Mouse (Mus musculus): ENCODE results near the gene Tsr3. TPM values are rescaled to one million over a fixed set of nuclear protein-coding genes. Genes with fewer than 3 reads are reported as not detected.

Gene Tsr3
- polyA plus RNA-seq, 1 experiment: 25.1 TPM

- TF ChIP-seq GATA1 (IDR thresholded peaks at IDR 0.05; ENCODE audit: low read length): no peak
Observed at GRCm38 (mm10) chr17:25273706-25274501, 33.9 kb downstream of the Tsr3 start.

- TF ChIP-seq GATA1 (IDR thresholded peaks at IDR 0.05; ENCODE audit: low read length): no peak
Observed at GRCm38 (mm10) chr17:25274571-25275346, 34.8 kb downstream of the Tsr3 start, which contains the start of gene Ube2i. Ube2i (minus strand) TSS chr17:25274622.

- no peak for TF ChIP-seq GATA1 (IDR thresholded peaks at IDR 0.05; ENCODE audit: low read length)
Observed at GRCm38 (mm10) chr17:25275833-25276232, 35.9 kb downstream of the Tsr3 start.

- peak; percentile 20 for TF ChIP-seq GATA1 (IDR thresholded peaks at IDR 0.05; ENCODE audit: low read length)
Observed at GRCm38 (mm10) chr17:25282133-25282532, 42.2 kb downstream of the Tsr3 start.

- TF ChIP-seq GATA1 (IDR thresholded peaks at IDR 0.05; ENCODE audit: low read length): no peak
Observed at GRCm38 (mm10) chr17:25285033-25285432, 45.1 kb downstream of the Tsr3 start.

GRCm38 (mm10) chr17:25288842-25289241 is 48.9 kb downstream of the Tsr3 start:
- TF ChIP-seq GATA1 (IDR thresholded peaks at IDR 0.05; ENCODE audit: low read length): no peak

GRCm38 (mm10) chr17:25290411-25290810 is 50.4 kb downstream of the Tsr3 start:
- no peak for TF ChIP-seq GATA1 (IDR thresholded peaks at IDR 0.05; ENCODE audit: low read length)

Other genes with a start within 250 kb of the Tsr3 start
- 14.0 and 14.3 TPM in 2 replicates for gene Cramp1l, start 224.4 kb upstream of the Tsr3 start, polyA plus RNA-seq (2012)
- 10.6 and 15.1 TPM in 2 replicates for gene Ift140, start 224.1 kb upstream of the Tsr3 start, polyA plus RNA-seq (2012)
- gene Tmem204, start 156.6 kb upstream of the Tsr3 start, polyA plus RNA-seq (2012): not detected in 2 replicates
- 37.9 and 40.8 TPM in 2 replicates for gene Telo2, start 124.2 kb upstream of the Tsr3 start, polyA plus RNA-seq (2012)
- gene Ptx4, start 119.4 kb upstream of the Tsr3 start, polyA plus RNA-seq (2012): not detected in 2 replicates
- 15.9 and 18.5 TPM in 2 replicates for gene Clcn7, start 106.8 kb upstream of the Tsr3 start, polyA plus RNA-seq (2012)
- gene Ccdc154, start 77.7 kb upstream of the Tsr3 start, polyA plus RNA-seq (2012): not detected in 2 replicates
- 0.06 TPM in 1 of 2 replicates, not detected in the other for gene Gm38655, start 64.7 kb upstream of the Tsr3 start, polyA plus RNA-seq (2012)
- 39.1 and 54.8 TPM in 2 replicates for gene BC003965, start 55.6 kb upstream of the Tsr3 start, polyA plus RNA-seq (2012)
- gene Unkl, start 51.8 kb upstream of the Tsr3 start, polyA plus RNA-seq (2012): 60.5 and 67.9 TPM in 2 replicates
- gene Gnptg, start within 50 bp of the Tsr3 start, polyA plus RNA-seq (2012): 6.4 and 14.9 TPM in 2 replicates
- gene Baiap3, start 16.2 kb downstream of the Tsr3 start, polyA plus RNA-seq (2012): 0.09 TPM in 1 of 2 replicates, not detected in the other
- gene Ube2i, start 34.5 kb downstream of the Tsr3 start, polyA plus RNA-seq (2012): 421 and 607 TPM in 2 replicates
- not detected in 2 replicates for gene Prss34, start 58.2 kb downstream of the Tsr3 start, polyA plus RNA-seq (2012)
- not detected in 2 replicates for gene Prss28, start 68.5 kb downstream of the Tsr3 start, polyA plus RNA-seq (2012)
- gene Prss29, start 78.5 kb downstream of the Tsr3 start, polyA plus RNA-seq (2012): not detected in 2 replicates
- gene Tpsab1, start 105.4 kb downstream of the Tsr3 start, polyA plus RNA-seq (2012): not detected in 2 replicates
- gene Tpsb2, start 126.1 kb downstream of the Tsr3 start, polyA plus RNA-seq (2012): not detected in 2 replicates
- gene Tpsg1, start 129.1 kb downstream of the Tsr3 start, polyA plus RNA-seq (2012): not detected in 2 replicates
- not detected in 2 replicates for gene Cacna1h, start 193.6 kb downstream of the Tsr3 start, polyA plus RNA-seq (2012)
- gene Tekt4, start 214.4 kb downstream of the Tsr3 start, polyA plus RNA-seq (2012): not detected in 2 replicates